Mouse (Mus musculus): ENCODE data around the gene Parp1.

Gene Parp1

DNA sequence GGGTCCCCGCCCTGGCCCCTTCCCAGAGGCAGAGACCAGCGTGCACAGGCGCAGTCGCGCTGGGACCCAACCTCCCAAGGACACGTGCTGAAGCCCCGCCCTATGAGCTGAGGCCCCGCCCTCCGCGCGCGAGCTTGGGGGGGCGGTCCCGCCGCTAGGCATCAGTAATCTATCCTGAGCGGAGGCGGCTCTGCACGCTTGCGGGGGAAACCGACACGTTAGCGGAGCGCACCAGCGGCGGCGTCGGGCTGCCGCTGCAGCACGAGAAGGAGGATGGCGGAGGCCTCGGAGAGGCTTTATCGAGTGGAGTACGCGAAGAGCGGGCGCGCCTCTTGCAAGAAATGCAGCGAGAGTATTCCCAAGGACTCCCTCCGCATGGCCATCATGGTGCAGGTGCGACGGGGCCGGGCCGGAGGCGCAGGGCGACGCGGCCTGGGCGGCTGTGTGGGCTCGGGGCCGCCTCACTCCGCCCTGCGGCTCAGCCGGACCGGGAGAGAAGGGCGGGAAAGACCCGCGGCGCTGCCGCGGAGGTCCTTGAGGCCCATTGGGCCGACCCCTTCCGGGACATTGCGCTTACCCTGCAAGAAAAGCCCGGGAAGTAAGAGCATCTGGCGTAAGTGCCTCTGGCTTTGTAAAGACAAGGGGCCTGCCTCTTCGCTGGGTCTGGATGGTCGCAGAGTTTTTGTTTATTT, at the start of gene Parp1:
Gene Parp1 (plus strand): TSS at position 164 of the 692 bp plus-strand sequence.
- peak; percentile 98 for DNase-seq

DNA sequence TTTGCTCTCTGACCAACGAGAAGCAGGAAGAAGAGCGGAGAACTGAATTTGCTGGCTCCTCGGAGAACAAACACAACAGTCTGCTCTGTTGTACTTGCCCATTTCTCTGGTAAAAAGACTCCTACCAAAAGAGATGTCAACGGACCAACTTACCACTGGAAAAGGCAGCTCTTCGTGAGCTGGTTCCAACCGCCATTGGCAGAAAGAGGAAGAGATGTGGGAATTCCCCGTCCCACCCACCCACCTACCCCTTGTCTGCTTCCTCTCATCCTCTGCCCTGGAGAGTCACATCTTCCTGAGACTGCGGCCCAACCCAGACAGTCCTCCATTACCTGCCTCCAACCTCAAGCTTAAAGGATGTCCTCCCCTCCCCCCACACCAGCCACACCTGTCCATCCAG, 49.2 kb upstream of the Parp1 start:
- no peak for DNase-seq

- DNase-seq = no peak
Observed at GRCm38 (mm10) chr1:180520190-180520589, 48.5 kb upstream of the Parp1 start.

DNA sequence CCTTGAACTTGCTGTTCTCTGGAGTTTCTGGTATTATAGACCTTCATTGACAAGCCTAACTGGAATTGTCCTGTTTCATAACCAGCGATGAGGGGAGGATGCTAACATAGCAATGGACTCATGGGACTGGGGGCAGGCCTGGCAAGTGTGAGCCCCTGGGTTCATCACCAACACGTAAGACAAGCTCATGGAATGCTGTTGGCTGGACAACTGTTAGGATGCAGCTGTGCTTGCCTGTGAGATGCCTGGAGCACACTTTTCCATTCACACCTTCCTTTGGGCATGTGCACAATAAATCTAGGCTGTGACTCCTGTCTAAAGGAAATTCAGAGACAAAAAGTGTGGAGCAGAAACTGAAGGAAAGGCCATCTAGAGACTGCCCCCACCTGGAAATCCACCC, 45.4 kb upstream of the Parp1 start:
- DNase-seq = no peak

GRCm38 (mm10) chr1:180525301-180525700, 43.4 kb upstream of the Parp1 start:
- DNase-seq = no peak

- no peak for DNase-seq
Observed at GRCm38 (mm10) chr1:180529847-180530246, 38.9 kb upstream of the Parp1 start.

DNA sequence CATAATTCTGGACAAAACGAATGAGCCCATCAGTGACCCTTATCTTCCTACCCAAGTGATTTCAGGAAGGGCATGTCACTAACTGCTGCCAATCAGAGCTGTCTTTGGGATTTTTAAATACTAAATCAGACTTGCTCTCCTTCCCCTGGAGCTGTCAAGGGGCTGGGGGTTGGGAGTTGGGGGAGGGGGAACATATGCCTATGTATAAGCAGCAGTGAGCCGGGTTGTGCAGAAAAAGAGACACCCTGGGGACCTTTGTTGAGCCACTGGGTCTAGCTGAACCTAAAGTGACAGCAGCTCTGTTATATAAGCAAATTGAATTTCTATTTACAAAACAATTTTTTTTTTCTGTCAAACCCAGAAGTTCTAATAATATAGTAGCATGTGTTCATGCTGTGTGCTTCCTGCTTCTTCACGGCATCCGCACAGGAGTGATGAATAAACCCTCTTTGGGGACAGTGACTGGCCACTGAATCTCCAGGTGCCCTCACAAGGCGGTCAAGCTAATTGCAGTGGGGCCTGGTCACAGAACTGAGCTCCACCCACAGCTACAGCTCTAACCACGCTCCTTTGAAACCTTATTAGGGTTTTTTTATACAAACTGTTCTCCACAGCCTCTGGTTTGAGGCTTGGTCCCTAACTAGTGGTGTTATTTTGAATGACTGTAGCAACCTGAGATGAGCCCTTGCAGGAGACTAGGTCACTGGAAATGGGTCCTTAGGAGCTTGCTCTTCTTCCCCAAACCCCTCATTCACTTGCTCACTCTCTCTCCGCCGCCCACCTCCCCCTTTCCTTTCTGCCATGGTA, 38.1 kb upstream of the Parp1 start:
- DNase-seq = no peak

DNA sequence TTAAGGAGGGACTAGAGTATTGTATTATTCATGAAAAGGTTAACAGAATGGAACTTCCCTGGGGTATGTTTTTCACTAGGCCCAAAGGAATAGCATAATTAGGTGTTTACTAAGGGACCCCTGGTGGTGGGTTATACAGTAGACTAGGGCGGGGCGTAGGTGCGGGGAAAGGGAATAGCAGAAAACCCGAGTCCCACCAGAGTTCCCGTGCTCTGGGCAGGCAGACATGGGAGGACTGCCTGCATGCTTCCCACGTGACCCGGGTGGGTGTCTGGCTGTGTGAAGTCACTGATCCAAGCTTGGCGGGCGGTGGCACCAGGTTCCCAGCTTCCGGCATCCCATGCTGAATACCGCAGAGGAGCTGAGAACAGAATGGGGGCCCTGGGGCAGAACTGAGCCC, 36.1 kb upstream of the Parp1 start:
- no peak for DNase-seq

DNA sequence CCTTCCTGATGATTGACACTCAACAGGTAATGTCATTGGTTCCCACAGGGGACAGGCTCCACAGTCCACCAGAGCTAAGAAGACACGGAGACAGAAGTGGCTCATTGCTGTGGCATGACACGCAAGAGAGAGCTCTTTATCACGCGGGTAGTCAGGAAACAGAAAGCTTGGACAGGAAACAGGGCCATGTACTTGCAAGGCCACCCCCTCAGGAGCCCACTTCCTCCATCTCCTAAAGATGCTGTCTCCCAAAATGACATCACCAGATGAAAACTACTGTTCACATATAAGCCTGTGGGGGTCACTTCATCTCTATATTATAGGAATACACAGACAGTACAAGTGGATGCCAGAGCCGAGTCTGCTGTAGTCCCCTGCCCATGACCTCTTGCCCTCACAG, 32.0 kb upstream of the Parp1 start:
- DNase-seq = no peak

- DNase-seq = no peak
Observed at GRCm38 (mm10) chr1:180541251-180541650, 27.5 kb upstream of the Parp1 start.

GRCm38 (mm10) chr1:180541883-180542711, 26.6 kb upstream of the Parp1 start:
- no peak for DNase-seq

GRCm38 (mm10) chr1:180542712-180543371, 25.9 kb upstream of the Parp1 start:
- DNase-seq = no peak

- no peak for DNase-seq
Observed at GRCm38 (mm10) chr1:180545918-180546545, 22.7 kb upstream of the Parp1 start.

- no peak for DNase-seq
Observed at GRCm38 (mm10) chr1:180546798-180547750, 21.6 kb upstream of the Parp1 start.

GRCm38 (mm10) chr1:180547751-180548669, 20.7 kb upstream of the Parp1 start:
- DNase-seq = peak; percentile 71

DNA sequence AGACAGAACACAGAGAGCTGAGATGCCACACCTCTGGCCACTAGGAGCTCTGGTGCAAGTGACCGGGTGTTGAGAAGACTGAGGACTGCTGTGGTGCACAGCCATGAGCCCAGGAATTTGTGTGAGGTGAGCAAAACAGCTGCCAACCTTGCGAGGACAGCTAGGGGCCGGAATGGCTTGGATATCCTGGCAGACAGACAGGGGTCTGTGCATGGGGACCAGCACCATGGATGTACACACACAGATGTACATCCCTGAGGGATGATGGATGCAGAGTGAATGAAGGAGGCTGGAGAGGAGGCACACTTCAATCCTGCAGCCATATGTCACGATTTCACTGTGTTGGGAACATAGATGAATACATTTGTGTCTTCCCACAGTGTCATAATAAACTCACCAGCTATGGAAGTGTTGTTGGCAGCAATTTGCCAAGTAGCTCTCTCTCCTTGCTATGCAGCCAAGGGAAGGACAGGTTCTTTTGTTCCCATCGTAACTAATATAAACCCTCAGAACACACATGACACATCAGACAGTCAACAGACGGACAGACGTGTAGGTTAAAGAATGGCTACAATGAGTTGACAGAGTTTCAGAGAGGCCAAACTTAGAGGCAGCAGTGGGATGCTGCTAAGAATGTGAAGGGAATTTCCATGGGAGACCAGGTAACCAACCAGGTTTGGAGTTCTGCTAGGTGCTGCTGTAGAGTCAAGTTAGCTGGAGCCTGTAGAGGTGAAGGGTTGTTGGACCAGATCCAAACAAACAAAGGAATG, 19.0 kb upstream of the Parp1 start:
- DNase-seq = no peak

GRCm38 (mm10) chr1:180550770-180551169, 18.0 kb upstream of the Parp1 start:
- DNase-seq = peak; percentile 73

- no peak for DNase-seq
Observed at GRCm38 (mm10) chr1:180556899-180557298, 11.8 kb upstream of the Parp1 start.

GRCm38 (mm10) chr1:180559454-180559853, 9.3 kb upstream of the Parp1 start:
- no peak for DNase-seq
